Mouse (Mus musculus) urinary bladder, postnatal 14 days (tissue): ENCODE results near the gene Dnajb1.
A peak's percentile ranks its signal among the peaks of the same experiment; 100 is the strongest.

Source experiments
- DNase-seq: peaks from one replicate; pipeline ENCODE4 v3.0.0; 2021; ENCODE audit warnings: low spot score

Gene Dnajb1

DNA sequence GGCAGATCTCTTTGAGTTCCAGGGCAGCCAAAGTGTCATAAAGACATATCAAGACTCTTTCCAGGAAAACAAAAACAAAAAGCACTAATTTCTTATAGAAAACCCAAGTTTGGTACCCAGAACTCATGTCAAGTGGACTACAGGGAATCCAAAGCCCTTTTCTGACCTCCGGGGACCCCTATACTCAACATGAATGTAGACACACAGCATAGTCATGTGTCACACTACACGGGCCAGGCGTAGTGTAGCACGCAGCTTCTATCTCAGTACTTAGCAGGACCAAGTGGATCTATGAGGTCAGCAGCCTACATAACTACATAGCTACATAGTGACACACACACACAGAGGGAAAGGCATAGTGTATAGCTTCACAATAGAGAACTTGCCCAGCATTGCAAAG is 5.7 kb downstream of the Dnajb1 start:
- no peak for DNase-seq

DNA sequence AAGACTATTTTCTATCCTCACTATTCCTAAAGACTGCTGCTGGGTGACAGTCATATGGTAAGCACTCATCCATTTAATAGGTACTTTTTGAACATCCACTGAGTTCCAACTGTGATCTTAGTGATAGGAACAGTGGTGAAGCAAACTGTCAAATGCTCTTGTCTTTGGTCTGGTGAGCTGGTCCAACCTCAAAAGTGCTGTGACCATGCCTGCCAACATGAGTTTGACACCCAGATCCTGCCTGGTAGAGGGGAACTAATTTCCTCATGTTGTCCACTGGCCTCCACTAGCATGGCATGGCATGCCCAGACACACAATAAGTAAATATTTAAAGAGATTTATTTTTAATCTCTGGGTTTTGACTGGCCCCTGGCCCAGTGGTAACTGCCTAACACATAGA is 8.6 kb downstream of the Dnajb1 start:
- DNase-seq, result peak; percentile 20

DNA sequence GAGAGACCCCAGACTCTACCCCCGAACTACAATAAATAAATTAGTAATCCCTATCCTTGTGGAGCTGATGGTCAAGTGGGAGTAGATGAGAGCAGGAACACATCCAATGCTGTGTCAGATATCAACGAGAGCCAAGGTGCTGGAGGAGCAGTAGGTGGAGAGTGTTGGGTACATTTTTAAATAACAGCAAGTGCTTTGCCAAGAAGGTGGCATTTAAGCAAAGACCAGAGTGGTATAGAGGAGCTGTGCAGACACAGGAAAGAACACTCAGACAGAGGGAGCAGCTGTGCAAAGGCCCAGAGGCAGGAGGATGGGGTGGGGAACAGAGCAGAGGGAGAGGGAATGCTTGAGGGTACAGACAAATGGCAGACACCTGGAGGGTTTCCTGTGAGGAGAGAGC is 9.1 kb downstream of the Dnajb1 start:
- no peak for DNase-seq

DNA sequence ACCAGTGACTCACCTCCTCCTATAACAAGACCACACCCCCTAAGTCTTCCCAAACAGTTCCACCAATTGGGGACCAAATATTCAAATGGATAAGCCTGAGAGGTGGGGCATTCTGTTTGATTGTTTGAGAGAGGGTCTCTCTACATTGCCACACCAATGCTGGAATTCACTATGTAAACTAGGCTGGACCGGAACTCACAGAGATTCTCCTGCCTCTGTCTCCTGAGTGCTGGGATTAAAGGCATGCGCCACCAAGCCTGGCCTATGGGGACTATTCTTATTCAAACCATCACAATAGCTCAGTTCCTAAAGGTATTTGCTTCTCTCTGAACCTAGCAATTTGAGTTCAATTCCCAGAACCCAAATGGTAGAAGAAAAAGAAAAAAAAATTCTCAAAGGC is 10.6 kb downstream of the Dnajb1 start:
- no peak for DNase-seq

DNA sequence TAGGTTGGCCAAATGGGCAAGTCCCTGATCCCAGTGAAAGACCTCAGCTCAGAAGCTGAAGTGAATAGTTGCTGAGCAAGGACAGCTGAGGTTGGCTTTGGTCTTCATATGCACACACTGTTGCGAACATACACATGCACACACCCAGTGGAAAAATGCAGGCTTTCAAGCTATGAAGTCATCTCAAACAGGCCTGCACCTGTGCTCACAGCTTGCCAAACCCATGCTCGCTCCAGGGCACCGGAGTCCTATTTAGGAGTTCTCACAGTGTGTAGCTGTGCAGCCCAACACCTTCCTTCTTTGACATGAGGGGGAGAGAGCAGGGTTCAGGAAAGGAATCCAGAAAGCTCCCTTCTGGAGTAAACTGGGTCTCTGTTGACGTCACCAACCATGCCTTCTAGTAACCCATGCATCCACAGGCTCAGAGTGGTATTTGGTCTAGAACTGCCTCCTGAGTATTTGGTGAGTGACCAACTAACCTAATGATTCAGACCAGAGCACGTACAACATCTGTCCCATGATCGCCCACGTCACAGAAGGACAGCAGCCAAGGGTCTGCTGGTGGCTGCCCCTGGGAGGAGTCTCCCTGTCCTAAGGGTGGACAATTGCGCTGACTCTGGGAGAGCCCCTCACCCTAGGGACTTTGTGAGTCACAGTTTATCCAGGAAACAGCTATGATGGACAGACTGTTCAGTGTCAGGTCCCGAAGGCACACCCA is 11.7 kb downstream of the Dnajb1 start:
- peak; percentile 73 for DNase-seq

DNA sequence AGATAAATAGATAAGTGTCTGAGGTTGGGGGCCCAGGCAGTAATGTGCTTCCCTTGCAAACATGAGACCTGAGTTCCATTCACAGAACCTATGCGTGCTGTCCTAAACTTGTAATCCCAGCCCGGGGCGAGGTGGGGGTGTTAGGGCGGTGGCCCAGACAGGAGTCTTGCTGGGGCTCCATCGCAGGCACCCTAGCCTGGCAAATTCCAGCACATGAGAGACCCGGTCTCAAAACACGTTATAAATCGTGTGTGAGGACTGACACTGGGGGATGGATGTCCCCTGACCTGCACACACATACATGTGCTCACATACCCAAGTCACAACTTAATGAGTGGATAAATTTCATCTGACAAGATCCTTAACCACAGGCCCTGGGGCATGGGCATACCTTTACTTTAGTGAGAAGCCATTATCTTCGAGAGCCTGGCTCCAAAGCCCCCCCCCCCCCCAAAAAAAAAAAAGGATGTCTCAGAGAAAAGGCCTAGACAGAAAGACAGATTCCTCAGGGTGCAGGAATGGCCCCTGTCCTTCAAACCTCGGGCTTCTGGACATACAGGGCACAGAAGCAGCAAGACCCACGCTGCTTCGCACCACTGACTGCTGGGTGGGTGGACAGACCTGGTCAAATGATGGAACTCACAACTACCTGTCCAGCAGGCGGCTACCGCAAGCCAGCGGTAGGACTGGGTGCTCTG is 13.8 kb downstream of the Dnajb1 start:
- no peak for DNase-seq

DNA sequence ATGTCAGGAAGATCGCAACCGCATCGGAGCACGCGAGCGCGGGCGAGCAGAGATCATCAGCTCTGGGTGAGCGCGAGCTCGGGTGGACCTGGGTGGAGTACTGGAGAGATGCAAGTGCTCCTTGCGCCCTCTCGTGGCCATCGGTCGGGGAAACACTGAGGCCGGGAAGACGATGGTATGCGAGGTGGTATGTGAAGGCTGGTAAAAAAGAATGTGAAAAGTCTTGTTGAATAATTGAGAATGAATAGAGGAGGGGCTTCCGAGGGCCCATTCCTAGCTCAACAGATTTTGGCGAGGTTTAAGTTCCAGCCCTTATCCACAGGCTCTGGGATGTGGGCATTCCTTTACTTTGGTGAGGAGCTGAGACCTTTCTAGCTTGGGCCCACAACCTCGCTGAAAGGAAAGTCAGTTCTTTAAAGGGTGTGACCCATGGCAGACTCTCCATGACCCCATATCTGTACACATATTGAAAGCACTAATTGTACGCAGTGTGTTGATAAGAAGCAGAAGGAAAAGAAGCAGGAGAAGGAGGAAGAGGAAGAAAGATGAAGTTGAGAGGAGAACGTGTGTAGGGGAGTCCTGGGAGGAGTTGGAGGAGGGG is 14.5 kb downstream of the Dnajb1 start:
- peak; percentile 94 for DNase-seq

DNA sequence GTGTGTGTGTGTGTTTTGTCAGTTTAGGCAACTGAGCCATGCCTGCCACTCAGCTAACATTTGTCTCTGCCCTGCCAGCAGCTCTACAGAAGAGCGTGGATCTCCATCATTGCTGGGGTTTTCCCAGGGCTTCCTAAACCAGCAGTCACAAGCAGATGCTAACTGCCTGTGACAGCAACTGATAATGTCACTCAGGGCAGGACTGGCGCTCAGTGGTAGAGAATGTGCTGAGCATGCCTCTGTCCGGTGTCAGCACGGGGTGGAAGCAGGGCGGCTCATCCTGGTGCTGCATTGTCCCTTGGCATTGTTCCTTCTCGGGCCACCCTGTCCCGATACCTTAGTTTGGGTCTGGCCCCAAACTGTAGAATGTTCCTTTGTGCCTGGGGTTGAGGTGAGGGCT is 15.6 kb downstream of the Dnajb1 start:
- DNase-seq, result no peak

DNA sequence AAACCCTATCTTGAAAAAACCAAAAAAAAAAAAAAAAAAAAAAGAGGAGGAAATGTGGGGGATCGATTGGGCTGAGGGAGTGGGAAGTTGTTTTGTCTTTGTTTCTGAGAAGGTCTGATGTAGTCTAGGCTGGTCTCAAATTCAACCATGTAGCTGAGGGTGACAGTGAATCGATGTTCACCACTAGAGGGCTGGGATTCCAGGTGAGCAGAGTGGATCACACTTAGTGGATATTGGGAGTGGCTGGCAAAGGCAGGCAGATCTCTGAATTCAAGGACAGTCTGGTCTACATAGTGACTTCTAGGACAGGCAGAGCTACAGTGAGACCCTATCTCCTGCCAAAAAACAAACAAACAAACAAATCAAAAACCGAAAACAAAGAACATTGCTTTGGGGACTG is 16.7 kb downstream of the Dnajb1 start:
- peak; percentile 49 for DNase-seq

DNA sequence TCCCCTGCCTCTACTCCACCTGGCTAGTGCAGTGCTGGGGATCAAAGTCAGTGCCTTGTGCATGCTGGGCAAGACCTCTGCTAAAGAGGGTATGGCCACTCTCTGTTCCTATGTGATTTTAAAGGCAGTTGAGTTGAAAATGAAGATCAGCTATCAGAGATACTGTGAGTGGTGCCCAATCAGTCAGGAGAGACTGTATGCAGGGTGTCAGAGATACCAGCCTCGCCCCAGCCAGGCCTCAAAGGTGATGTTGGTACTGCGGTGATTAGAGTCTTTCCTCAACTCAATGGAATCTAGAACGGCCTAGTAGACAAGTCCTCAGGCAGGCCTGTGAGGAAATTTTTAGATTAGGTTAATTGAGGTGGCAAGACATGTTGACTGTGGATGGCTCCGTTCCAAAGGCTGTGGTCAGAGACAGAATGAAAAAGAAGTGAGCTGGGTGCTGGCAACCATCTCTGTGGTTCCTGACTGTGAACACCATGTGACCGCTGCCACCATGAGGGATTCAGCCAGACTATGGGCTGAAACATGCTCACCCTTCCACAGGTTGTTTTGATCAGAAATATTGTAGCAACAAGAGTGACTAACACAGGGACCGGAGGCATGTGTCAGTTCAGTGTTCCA is 17.8 kb downstream of the Dnajb1 start:
- no peak for DNase-seq

DNA sequence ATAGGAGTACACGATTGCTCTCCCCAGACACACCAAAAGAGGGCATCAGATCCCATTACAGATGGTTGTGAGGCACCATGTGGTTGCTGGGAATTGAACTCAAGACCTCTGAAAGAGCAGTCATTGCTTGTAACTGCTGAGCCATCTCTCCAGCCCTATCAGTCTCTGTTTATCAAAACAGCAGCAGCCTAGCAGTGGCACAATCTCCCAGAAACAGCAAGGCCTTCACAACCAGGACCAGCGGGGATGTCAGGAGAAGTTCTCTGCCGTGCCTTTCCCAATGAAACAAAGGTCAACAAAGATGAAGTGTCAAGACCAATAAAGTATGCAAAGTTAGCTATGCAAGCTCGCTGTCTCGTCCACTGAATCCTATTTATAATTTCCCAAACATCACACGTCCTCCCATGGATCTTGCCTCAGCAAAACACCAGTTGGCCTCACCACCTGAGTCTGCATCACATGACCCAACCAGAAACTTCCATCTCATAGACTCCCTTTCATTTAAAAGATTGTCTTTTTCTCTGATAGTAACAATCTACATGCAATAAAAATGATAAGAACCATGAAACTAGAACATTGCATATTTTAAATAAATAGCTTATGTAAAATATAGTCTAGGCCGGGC is 24.2 kb downstream of the Dnajb1 start:
- no peak for DNase-seq

DNA sequence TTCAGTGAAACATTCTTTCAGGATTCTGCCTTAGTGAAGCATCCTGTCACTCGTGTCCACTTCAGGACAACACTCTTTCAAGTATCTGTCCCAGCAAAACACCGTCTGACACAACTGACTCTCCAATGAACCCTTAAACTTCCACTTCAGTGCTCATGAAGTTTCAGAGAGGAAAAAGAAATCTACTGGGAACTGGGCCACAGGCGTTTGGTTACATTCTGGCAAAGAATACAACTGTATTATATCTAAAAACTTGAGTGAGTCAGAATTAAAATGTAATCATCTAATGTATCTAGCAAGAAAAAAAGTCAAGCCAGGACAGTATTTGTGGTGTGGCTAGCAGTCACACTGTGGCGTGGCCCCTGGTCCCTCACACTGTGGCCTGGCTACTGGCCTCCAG is 30.9 kb downstream of the Dnajb1 start:
- no peak for DNase-seq

DNA sequence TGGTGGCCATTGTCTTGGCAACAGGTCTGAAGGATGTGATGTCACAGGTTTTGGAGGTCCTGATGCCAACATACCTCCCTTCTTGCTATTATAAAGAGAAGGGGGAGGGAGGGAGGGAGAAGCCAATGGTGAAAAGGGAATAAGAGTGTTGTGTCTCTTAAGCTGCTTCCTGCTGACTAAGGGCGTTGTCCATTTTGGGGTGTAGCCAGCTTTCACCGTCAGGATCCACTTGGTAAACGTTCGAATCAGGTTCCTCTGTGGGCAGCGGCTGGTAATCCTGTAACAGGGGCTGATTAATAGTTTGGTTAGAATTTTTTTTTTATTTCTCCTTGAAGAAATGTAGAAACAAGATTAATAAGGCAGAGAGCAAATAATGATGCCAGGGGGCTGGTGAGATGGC is 31.7 kb downstream of the Dnajb1 start:
- DNase-seq, result no peak

DNA sequence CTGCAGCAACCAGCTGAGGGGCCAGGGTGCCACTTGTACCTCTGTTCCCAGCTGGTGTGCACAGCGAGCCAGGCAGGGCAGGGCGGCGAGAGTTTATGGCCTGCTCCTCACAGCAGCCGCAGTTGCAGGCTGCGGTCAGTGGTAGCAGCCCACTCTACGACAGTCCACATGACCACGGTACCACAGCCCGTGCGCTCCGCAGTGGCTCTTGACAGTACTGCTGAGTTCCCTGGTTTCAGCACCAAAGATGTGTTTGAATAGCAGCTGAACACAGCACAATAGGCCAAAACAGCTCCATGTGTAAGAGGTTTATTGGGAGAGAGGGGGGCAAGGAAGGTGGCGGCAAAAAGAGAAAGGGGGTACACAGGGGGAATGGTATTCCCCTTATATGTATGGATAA is 39.5 kb downstream of the Dnajb1 start:
- no peak for DNase-seq

DNA sequence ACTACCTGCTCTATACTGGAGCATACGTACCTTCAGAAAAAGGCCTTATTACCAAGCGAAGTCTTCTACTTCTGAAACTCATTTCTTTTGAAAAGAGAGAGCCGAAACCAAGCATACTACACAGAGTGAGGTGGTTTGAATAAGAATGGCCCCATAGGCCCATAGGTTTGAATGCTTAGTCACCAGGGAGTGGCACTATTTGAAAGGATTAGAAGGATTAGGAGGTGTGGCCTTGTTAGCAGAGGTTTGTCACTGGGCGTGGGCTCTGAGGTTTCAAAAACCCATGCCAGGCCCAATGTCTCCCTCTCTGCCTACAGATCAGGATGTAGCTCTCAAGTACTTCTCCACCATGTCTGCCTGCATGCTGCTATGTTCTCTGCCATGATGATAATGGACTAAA is 40.0 kb downstream of the Dnajb1 start:
- DNase-seq, result no peak

DNA sequence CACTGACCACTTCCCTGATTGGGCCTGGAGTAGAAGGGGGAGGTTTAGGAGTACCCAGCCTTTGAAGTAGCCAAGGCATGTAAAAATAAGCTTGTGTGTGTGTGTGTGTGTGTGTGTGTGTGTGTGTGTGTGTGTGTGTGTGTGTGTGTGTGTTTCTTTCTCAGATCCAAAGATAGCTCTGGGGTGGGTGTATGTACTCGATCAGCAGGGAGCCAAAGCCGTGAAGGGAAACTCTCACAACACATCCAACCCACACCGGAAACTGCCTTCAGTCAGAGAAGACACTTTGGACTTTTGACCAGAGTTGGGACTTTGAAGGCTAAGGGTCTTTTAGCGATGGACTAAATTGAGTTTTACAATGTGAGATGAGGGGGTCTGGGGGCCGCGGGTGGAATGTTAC is 41.7 kb downstream of the Dnajb1 start:
- no peak for DNase-seq

DNA sequence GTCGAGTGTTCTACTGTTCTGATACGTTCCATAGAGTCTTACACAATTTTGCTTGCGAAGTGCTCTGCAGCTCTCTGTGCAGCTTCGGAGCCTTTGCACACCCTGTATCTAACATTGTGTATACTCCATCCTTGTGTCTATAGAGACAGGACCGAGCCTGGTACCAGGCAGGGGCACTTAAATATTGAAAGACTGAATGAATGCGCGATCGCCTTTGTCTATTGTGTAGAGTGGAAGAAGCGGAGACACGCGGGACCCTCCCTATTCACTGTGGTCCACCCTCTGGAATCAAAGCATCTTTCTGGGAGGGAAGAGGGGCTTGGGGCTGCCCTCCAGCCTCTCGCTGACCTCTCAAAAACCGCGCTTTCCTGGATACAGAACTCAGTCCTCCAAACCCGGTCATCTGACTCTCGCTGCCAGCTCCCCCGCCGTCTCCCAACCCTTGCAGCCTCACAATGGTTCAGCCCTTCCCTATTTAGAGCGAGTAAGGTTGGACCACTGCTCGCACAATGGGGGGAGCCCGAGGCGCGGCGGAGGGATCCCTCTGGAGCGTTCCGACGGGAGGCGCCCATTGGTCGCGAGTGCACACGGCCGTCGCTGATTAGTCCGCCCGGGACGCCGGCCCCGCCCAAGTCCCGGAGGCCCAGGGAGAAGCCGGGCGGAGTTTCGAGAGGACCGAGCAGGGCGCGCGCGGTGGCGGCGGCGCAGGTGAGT is 44.2 kb downstream of the Dnajb1 start, which contains the start of gene Gipc1:
TSS of gene Gipc1 (plus strand) at position 648 of the 714 bp plus-strand sequence.
- peak; percentile 97 for DNase-seq

DNA sequence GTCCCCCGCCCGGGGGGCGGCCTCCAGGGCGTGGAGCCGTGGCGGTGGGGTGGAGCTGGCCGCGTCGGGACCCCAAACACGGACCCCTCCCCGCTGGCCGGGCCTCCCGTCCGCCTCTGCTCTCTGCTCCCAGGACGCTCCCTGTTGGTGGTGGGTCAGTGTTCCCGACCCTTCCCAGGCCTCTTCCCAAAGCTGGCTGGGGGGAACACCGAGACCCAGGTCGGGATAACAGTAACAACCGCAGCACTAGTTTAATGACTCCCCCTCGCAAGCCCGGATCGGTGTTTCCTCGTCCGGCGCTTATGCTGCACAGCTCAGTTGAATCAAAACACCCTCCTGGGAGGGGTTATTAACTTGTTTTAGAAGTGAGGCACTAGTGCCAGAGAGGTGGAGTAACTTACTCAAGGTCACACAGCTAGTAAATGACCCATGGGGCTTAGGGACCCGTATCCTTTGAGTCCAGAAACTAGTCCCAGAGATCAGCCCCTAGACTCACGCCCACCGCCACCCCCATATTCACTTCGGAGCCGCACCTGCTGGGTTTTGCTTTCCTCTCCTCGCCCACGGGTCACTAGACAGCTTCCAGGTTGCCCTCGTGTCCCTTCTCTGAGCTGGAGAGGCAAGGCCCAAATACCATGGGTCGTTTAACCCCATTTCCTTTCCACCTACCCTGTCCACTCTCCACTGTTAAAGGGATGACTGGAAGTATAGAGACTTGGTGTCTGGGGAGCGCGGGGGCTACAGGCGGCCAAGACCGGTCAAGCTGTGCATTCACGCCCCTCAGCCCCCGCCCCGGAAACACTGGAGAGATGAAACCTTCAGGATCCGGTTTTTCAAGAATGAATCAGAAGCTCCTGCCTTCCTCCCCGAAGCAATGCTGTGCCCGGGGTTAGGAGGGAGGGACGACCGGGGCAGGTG is 45.0 kb downstream of the Dnajb1 start:
- peak; percentile 77 for DNase-seq

DNA sequence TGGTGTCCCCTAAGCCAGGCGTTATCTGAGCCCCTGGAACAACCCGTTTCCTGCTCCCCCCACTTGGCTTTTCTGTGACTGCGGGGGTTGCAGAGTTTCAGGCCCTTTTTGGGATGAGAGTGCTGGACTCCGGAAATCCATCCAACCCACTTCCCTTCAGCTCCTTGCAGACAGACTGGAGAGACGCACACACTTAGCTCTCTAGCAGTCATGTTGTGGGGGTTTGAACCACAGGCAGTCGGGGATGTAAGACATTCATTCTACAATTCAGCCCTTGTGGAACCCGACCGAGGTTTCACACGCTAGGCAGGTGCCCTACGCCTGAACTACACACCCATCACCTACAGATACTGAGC is 45.6 kb downstream of the Dnajb1 start:
- no peak for DNase-seq

DNA sequence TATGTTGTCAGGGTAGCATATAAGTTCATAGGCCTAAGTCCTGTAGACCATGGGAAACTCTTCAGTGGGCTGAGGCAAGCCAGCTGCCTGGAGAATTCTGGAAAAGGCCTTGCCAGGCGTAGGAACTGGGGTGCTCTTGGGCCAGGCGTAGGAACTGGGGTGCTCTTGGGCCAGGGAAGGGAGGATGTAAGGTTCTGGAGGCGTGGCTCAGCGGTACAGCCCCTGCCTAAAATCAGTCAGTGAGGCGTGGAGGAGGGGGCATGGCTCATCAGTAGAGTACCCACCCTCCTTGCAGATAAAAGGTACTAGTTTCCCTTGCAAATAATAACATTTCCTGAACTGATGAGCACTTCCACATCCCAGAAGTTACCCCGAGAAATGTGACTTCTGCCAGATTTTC is 46.7 kb downstream of the Dnajb1 start:
- no peak for DNase-seq

DNA sequence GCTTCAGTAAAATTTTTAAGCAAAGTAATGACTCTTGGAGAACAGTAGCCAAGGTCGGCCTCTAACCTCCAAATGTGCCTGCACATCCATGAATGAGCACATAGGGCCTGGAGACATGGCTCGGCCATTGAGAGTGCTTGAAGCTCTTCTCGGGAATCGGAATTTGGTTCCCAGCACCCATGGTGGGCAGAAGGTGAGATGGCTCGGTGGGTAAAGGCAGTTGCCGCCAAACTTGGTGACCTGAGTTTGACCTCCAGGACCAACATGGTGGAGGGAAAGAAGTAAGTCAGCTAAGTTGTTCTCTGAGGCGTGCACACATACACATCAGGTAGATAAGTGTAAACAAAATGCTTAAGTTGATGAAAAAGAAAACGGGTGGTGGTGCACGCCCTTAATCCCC is 48.0 kb downstream of the Dnajb1 start:
- no peak for DNase-seq
